Mouse (Mus musculus) monocyte, adult 5-6 weeks (primary cell): ENCODE results near the gene Dbp. TPM values are rescaled to one million over a fixed set of nuclear protein-coding genes. Genes with fewer than 3 reads are reported as not detected.

Experiments
- ATAC-seq: fragments of 153-309, 156-312 bp; replicated peaks from 2 replicates; pipeline ENCODE4 v1.8.0; 2017; ENCODE audit warnings: mild to moderate bottlenecking; ENCODE audit not compliant: low TSS enrichment, insufficient number of reproducible peaks, severe bottlenecking, poor library complexity, low FRiP score
- total RNA-seq: library from RNA; stranded (forward); fragments of 200-1000, 200-491, 200-594 nt; gene quantifications from 3 replicates; pipeline ENCODE4 v1.2.3, GENCODE M21; 2017

Dbp gene
- total RNA-seq, 1 experiment from 2014 or later, result 13.1 TPM

DNA sequence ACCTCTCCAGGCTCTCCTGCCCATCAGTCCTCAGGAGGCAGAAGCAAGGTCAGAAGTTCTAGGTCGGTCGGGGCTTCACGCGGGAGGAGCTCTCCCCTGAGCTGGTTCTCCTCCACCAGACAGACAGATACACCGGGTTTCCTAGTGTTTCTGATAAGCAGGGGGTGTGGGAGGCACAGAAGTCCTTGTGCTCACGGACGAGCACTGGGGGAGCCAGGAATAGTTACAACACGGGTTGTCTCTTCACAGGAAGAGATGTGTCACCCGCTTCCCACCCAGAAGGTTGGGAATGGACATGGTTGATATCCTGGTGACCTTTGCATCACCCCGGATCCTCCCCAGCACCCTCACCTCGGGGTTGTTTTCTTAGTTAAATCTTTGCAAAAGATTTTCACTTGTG is 15.1 kb upstream of the Dbp start:
- ATAC-seq, result no peak

DNA sequence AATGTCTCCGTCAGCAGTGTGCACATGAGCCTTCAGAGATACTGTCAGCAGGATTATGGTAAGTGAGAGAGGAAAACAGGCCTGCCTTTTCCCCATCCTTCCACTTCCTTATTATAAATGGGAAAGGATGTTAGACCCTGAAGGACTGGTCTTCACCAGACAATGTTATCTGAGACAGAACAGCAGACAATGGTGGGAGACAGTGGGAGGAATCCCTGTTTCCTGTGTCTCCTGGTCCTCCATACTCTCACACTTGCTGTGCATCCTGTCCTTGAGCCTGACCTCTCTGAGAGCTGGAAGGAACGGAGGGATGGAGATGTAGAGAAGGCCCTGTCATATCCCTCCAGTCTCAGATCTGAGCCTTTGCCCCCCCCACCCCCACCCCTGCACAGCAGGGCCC is 12.5 kb upstream of the Dbp start:
- no peak for ATAC-seq

DNA sequence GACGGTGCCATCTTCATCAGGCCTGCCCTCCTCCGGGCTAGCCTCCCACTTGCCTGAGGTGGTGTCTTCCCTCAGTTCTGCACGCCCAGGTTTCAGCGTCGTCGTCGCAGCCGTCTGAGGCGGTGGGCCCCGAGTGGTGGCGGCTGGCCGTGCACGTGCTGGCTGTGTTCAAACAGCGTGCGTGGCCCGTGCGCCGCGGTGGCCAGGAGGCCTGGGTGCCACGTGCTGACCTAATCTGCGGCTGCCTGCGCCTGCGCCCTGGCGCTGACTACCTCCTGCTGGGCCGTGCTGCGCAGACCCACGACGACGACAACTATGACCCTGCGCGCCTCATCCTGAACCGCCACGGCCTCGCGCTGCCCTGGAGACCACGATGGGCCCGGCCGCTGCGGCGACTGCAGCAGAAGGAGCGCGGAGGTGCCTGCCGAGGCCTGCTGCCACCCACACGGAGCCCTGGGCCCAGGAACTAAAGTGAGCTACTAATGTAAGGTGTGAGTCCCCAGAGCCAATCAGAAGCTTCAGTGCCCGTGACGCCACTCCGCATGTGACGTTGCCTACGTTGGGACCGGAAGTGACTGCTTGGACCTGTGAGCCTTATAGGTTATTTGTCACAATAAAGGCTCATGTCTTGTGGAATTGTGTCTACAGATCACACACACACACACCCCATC is 10.8 kb upstream of the Dbp start, which contains the start of gene Sec1:
TSS of gene Sec1 (minus strand) at position 482 of the 671 bp plus-strand sequence.
- ATAC-seq, result no peak

DNA sequence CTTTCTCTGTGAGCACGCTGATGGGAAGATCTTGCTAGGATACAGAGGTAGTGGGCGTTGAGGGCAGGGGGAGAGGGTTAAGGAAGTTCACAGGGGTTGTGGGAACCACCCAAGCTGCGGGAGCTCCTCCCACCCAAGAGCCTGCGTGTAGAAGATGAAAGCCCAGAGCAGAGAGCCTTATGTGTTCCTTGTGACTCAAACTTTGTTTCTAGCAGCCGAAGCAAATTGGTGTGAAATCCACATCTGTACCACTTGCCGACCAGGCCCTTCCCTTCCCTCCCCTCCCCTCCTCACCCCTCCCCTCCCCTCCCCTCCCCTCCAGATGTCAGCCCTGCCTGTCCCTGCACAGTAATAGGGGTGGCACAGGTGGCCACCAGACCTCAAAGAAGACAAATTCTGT is 9.8 kb upstream of the Dbp start:
- ATAC-seq, result no peak

DNA sequence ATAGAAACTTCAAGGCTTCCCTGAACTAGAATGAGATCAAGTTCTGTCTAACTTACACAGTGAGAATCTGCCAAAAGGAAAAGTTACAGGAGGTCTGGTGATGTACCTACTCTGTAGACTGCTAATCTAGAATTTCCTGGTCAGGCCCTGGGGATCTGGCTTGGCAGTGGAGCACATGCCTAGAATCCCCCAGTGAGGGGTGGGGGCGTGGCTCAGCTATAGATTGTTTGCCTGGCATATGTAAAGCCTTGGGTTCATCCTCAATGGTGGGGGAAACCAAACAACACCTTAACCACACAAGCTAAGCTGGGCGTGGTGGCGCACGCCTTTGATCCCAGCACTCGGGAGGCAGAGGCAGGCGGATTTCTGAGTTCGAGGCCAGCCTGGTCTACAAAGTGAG is 7.0 kb upstream of the Dbp start:
- no peak for ATAC-seq

DNA sequence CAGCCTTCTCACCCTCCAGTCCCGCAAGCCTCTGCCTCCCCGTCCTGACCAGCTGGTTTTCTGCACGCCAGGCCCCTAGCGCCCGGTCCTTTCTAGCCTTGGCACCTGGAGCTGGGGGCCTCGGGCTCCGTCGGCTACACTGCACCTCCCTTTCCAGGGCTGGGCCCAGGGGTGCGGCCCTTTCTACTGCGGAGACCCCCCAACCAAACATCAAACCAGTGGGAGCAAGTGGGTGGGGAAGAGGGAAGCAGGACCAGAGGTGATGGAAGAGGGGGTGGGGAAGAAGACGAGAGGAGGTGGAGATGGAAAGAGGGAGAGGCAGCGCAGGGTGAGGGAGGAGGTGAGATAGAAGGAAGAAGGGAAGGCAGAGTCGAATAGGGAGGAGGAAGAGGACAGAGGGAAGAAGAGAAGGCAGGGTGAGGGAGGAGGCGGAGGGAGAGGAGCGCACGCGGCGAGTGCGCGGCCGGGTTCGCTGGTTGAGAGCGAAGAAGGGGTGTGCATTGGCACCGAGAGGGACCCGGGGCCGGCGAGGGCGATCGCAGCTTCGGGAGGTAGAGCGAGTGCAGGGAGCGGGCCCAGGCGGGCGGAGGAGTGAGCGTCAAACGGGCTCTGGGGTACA is 5.3 kb upstream of the Dbp start, which contains the start of gene Car11:
TSS of gene Car11 (plus strand) at position 321 of the 619 bp plus-strand sequence.
- no peak for ATAC-seq

DNA sequence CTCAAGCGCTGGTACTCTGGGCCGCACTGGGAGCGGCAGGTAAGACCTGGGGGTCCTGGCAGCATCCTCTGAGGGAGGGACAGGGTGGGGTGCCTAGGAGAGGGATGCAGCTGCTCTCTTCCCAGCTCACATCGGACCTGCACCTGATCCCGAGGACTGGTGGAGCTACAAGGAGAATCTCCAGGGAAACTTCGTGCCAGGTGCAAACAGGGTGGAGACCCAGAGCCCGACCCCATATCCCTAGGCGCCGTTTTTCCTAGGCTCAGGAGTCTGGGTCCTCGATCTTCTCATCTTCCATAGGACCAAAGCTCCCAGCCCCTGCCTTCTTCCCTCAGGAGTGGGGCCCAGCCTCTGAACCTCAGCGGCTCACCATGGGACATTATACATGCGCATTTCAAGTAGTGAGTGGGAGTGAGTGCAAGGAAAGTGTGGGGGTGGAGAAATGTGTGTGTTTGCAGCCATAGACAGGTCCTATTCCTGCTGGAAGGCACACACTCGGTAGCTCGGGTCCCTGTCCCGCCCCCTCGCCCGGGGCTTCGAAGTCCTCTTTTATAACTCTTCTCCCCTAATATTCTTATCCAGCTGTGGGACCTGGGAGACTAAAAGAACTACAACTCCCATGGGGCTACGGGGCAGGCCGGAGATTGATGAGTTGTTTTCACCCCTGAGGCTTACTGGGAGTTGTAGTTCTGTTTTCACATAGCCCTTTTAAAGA is 4.4 kb upstream of the Dbp start:
- ATAC-seq, result peak; percentile 38; the same call in 1 of the 2 replicates

DNA sequence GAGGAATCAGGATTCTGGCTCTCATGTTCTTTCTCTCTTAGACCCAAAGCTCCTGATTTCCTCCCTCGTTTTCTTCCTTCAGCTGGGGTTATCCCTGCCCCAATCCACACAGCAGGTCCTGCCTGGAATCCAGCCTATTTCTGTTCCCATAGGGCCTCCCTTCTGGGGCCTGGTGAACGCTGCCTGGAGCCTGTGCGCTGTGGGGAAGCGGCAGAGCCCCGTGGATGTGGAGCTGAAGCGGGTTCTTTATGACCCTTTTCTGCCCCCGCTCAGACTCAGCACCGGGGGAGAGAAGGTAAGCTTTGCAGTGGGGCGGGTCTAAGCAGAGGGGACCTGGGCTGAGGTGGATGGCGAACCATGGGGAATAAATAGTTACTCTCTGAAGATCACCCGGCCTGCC is 3.8 kb upstream of the Dbp start:
- no peak for ATAC-seq

DNA sequence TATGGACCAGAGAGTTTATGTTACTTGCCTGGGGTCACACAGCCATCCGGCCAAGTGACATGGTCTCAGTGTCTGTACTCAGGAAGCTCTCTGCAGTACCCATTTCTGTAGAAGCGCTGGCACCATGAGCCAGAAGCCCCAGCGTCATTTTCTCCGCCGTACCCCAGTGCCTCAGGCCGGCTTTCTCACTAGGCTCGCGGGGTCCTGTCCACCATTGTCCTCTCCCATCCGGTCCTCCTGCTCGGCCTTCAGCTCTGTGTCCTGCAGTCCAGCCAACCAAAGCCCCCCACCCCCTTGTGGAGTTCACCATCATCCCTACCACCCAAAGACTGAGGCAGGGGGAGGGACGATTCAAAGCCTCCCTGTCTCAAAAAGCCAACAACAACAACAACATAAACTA is 3.3 kb upstream of the Dbp start:
- no peak for ATAC-seq

DNA sequence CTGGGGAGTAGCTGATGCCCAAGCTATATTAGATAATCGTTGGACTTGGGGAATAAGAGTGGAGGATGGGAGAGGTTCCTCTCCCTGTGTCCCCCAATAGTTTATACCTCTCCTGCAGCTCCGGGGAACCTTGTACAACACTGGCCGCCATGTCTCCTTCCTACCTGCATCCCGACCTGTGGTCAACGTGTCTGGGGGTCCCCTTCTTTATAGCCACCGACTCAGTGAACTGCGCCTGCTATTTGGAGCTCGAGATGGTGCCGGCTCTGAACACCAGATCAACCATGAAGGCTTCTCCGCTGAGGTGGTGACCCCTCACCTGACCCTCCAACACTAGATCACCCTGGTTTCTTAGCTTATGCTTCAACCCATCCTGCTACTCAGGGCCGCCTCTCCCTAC is 2.6 kb upstream of the Dbp start:
- no peak for ATAC-seq

DNA sequence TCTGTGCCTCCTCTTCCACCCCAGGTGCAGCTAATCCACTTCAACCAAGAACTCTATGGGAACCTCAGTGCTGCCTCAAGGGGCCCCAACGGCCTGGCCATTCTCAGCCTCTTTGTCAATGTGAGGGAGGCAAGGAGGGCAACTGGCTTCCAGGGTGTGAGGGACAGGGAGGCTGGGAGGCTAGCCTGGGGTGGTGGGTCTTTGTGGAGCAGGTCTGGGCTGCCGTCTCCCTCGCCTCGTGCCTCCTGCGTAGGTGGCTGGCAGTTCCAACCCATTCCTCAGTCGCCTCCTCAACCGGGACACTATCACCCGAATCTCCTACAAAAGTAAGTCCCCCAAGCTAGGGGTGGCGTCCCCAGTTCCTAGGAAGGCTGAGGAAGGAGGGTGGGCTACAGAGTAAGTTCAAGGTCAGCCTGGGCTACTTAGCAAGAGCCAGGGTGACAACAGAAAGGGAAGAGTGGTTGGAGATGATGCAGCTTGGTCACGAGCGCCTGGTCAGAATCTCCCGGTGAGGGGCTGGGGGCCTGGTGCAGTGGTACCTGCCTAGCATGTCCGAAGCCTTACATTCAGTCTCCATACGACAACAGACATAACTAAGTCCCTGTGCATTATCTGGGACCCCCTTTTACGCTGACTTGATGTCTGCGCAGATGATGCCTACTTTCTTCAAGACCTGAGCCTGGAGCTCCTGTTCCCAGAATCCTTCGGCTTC is 1.9 kb upstream of the Dbp start:
- no peak for ATAC-seq

DNA sequence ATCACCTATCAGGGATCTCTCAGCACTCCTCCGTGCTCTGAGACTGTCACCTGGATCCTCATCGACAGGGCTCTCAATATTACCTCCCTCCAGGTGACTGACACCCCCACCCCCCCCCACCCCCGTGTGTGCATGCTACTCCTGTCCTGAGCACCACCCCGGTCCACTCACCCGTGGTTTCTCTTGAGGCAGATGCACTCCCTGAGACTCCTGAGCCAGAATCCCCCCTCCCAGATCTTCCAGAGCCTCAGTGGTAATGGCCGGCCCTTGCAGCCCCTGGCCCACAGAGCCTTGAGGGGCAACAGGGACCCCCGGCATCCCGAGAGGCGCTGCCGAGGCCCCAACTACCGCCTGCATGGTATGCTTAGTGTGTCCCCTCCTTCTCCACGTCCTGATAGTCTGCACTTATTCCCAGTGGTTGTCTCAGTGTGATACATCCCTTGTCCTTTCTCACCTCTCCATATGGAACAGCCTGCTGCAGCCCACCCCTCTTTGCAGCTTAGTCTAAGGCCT is 1.3 kb upstream of the Dbp start:
- ATAC-seq, result no peak

DNA sequence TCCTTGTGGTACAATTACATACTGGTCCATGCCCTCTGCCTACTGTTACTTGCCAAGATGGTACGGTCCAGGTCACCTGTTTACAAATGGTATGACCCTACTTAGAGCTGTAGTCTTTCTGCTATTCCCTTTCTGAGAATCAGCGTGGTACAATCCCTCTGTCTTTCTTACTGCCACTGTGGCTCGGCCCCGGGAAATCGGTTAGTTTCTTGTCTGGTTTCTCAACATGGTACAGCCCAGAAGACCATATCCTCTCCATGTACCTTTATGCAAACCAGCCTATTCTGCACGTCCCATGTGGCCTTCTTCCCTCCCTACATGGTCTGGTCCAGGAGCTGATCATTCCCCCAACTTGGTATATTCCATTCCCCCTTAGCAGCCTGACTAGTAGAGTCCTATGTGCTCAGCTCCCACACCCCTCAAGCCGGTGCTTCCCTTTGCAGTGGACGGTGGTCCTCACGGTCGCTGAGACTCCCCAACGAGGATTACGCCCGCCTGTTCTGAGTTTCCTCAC is 785 bp upstream of the Dbp start:
- ATAC-seq, result no peak

DNA sequence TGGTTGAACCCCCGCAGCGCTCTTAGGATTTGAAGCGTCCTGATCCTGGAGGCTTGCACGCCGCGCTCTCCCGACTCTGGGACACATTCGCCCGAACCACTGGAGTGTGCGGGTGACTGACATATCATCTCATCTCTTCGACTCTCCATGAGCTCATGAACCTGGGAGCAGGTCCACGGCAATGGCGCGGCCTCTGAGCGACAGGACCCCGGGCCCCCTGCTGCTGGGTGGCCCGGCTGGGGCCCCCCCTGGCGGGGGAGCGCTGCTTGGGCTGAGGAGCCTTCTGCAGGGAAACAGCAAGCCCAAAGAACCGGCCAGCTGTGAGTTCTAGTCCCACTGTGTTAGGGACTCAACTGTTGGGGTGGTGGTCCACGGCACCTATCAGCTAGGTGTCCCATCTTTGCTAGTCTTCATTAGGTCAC is 566 bp downstream of the Dbp start:
- ATAC-seq, result no peak

DNA sequence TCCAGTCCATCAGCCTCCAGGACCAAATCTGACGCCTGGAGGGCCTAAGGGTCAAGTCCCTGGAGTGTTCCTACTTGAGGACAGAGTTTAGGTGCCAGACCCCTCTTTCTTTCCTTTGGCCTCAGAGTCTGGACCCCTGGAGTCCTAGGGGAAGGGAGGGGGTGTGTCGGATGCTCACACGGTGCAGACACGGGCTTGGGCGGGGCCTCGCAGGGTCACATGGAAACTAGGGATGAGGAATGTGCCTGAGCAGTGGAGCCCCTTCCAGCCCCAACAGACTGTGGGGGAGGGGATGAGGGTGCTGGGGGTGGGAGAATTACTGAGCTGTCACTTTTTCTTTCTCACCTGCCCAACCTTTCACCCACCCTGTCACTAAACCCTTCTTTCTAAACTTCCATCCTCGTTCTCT is 989 bp downstream of the Dbp start:
- no peak for ATAC-seq

DNA sequence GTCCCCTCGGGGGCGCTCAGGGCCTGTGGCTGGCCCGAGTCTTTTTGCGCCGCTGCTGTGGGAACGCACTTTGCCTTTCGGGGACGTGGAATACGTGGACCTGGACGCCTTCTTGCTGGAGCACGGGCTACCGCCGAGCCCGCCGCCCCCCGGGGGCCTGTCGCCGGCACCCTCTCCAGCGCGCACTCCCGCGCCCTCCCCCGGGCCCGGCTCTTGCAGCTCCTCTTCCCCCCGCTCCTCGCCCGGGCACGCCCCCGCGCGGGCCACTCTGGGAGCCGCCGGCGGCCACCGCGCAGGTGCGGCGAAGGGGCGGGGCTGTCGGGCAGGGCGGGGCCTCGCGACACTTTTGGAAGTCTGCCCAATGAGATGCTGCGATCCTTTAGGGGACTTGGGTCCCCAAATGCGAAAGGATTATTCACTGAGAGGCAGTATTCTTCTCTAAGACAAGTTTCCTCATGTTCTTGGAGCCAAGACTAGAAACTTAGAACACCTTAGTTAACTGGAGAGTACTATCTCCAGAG is 1.9 kb downstream of the Dbp start:
- ATAC-seq, result no peak

DNA sequence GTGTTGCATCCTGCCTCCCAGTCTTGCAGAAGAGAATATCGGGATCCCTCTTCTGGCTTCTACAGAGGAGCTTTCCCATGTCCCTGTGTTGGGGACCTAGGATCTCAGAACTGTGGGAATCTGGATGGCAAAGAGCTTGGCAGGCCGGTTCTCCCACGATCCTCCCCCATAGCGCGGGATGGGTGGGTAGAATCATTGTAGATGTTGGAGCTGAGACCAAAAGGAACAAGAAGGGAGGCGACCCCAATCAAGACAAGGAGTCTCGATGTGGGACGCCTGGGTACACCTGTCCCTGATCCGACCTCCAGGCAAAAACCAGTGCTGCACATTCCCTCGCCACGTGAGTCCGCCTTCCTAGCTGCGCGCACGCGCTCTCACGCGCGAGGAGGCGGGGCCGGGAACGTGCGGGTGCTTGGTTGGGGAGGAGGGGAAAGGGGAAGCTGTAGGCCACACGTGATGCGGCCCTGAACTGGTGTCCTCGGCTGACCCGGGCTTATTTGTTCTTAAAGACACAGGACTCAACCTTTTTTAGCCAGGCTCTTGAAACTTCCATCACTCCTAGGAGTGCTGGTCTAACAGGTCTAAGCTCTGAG is 2.6 kb downstream of the Dbp start:
- ATAC-seq, result peak; percentile 47

DNA sequence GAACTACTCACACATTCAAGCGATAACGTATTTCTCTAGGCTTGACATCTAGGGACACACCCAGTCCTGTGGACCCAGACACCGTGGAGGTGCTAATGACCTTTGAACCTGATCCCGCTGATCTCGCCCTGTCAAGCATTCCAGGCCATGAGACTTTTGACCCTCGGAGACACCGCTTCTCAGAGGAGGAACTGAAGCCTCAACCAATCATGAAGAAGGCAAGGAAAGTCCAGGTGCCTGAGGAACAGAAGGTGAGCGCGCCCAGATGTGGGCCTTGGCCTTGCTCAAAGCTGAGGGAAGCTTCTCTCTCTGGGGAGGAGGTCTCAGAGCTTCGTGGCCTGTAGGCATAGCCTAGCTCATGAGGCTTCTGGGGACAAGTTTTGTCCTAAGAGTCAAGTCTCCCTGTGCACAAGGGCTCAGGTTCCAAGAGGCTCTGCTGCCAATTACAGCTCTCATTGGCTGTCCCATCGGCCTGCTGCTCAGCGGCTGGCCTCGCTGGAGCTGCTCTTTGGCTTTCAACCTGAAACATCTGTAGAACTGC is 3.4 kb downstream of the Dbp start:
- no peak for ATAC-seq
